Mouse (Mus musculus): ENCODE data around the gene Gpr87.

GRCm38 (mm10) chr3:59135911-59136653 is 58.8 kb downstream of the Gpr87 start:
- TF ChIP-seq CTCF (IDR thresholded peaks at IDR 0.05; ENCODE audit: insufficient read depth, low read length) (no peak), POLR2A (IDR thresholded peaks at IDR 0.05; ENCODE audit: borderline replicate concordance, extremely low read depth, low read depth, low read length) (no peak)
